Mouse (Mus musculus) neural tube, embryonic 12.5 days (tissue): ENCODE data around the gene Ubtd1. TPM values are rescaled to one million over a fixed set of nuclear protein-coding genes. Genes with fewer than 3 reads are reported as not detected.

Experiments used
- ATAC-seq: fragments of 200-750 bp; cut with Nextera tagmentation; 2 replicates; pipeline ENCODE4 v1.8.0; 2017; ENCODE audit warnings: low read depth, mild to moderate bottlenecking, moderate TSS enrichment, moderate library complexity; ENCODE audit not compliant: low FRiP score
- H3K27ac ChIP-seq: fragments of 300-500 bp; sonication (generic); 2 replicates; pipeline ENCODE4 v1.5.1; 2016
- H3K27me3 ChIP-seq: fragments of 300-500 bp; sonication (generic); replicated peaks from 2 replicates; pipeline ENCODE4 v1.6.1; 2016; ENCODE audit warnings: mild to moderate bottlenecking
- H3K36me3 ChIP-seq: fragments of 300-500 bp; sonication (generic); 2 replicates; pipeline ENCODE4 v1.6.1; 2016; ENCODE audit warnings: mild to moderate bottlenecking
- H3K4me1 ChIP-seq: fragments of 300-500 bp; sonication (generic); 2 replicates; pipeline ENCODE4 v1.6.1; 2016
- H3K4me2 ChIP-seq: fragments of 300-500 bp; sonication (generic); replicated peaks from 2 replicates; pipeline ENCODE4 v1.6.1; 2016; ENCODE audit warnings: mild to moderate bottlenecking
- H3K4me3 ChIP-seq: fragments of 300-500 bp; sonication (generic); 2 replicates; pipeline ENCODE4 v1.5.1; 2016
- H3K9ac ChIP-seq: fragments of 300-500 bp; sonication (generic); 2 replicates; pipeline ENCODE4 v1.6.1; 2016; ENCODE audit warnings: mild to moderate bottlenecking
- H3K9me3 ChIP-seq: fragments of 300-500 bp; sonication (generic); 2 replicates; pipeline ENCODE4 v1.6.1; 2016; ENCODE audit warnings: mild to moderate bottlenecking
- WGBS: fragments of 180-500 bp; shearing (Covaris S2); methylation state at CpG from one replicate; pipeline ENCODE4 v1.1.7; 2016; 5-methylcytosine and 5-hydroxymethylcytosine counted together
- polyA plus RNA-seq: library from polyadenylated mRNA; unstranded; fragments of >200 nt; fragmentation: Nextera tagmentation; extraction: Ambion mirVana; gene quantifications from 2 replicates; pipeline ENCODE4 v1.2.1, GENCODE M21; 2016

Gene Ubtd1
- polyA plus RNA-seq, 1 experiment from 2014 or later = 16.9 TPM

GRCm38 (mm10) chr19:41980819-41981594 lies 556 bp upstream of the Ubtd1 start, which contains the start of gene Mms19:
Mms19 (minus strand) TSS chr19:41981157.
- Histone ChIP-seq H3K4me3 (peak within 1 kb of the TSS; percentile 92), H3K27ac (no peak within 1 kb of the TSS; the same call in 1 of the 2 replicates), H3K4me1 (peaks cover 20% of the 10 kb centered on the region), H3K4me2 (peak within 1 kb of the TSS; percentile 100), H3K9me3 (no peaks in the 10 kb centered on the region), H3K9ac (peak within 1 kb of the TSS; percentile 77), H3K36me3 (no peaks in the 10 kb centered on the region), H3K27me3 (peaks cover 17% of the 10 kb centered on the region)
- peak; percentile 96 for ATAC-seq
- under 1% methylated on average over 66 of the region's 68 CpGs for WGBS

GRCm38 (mm10) chr19:41981931-41982790 lies 598 bp downstream of the Ubtd1 start:
- H3K27me3 ChIP-seq = peaks cover 17% of the 10 kb centered on the region
- H3K9me3 ChIP-seq = no peaks in the 10 kb centered on the region
- H3K9ac ChIP-seq = peak overlapping the region; percentile 66
- no peaks in the 10 kb centered on the region for H3K36me3 ChIP-seq
- H3K4me1 ChIP-seq = peaks cover 20% of the 10 kb centered on the region
- WGBS = under 1% methylated on average over 74 of the region's 74 CpGs
- 0 out of 2 replicates have a peak, but pooled peaks have one; percentile 1 for ATAC-seq
- H3K27ac ChIP-seq = no peak overlapping the region
- peak overlapping the region; percentile 92 for H3K4me3 ChIP-seq
- H3K4me2 ChIP-seq = peak overlapping the region; percentile 100

GRCm38 (mm10) chr19:41982791-41983150 lies 1.2 kb downstream of the Ubtd1 start:
- no peaks in the 10 kb centered on the region for H3K36me3 ChIP-seq
- no peaks in the 10 kb centered on the region for H3K9me3 ChIP-seq
- H3K4me1 ChIP-seq = peaks cover 16% of the 10 kb centered on the region
- ATAC-seq = no peak
- H3K9ac ChIP-seq = peak overlapping the region; percentile 66
- 3% methylated on average over 4 of the region's 4 CpGs for WGBS
- peak overlapping the region; percentile 100 for H3K4me2 ChIP-seq
- H3K27ac ChIP-seq = no peak overlapping the region
- peaks cover 17% of the 10 kb centered on the region for H3K27me3 ChIP-seq
- peak overlapping the region; percentile 92 for H3K4me3 ChIP-seq

GRCm38 (mm10) chr19:41985994-41986393 lies 4.4 kb downstream of the Ubtd1 start:
- no peak for ATAC-seq
- Histone ChIP-seq H3K9ac (no peak overlapping the region), H3K27ac (no peak overlapping the region), H3K4me2 (no peak overlapping the region), H3K4me3 (no peak overlapping the region), H3K27me3 (peaks cover 17% of the 10 kb centered on the region), H3K4me1 (peaks cover 9% of the 10 kb centered on the region; the same call in 1 of the 2 replicates), H3K36me3 (no peaks in the 10 kb centered on the region), H3K9me3 (no peaks in the 10 kb centered on the region)
- 90% methylated on average over 5 of the region's 5 CpGs for WGBS

GRCm38 (mm10) chr19:41987206-41987605 lies 5.6 kb downstream of the Ubtd1 start:
- H3K36me3 ChIP-seq = no peaks in the 10 kb centered on the region
- H3K4me1 ChIP-seq = peaks cover 4% of the 10 kb centered on the region; the same call in 1 of the 2 replicates
- no peak overlapping the region for H3K9ac ChIP-seq
- peaks cover 17% of the 10 kb centered on the region for H3K27me3 ChIP-seq
- H3K9me3 ChIP-seq = no peaks in the 10 kb centered on the region
- WGBS = 88% methylated on average over 4 of the region's 4 CpGs
- H3K4me3 ChIP-seq = no peak overlapping the region
- no peak overlapping the region for H3K4me2 ChIP-seq
- ATAC-seq = no peak
- no peak overlapping the region for H3K27ac ChIP-seq

- no peak overlapping the region for H3K4me3 ChIP-seq
- no peaks in the 10 kb centered on the region for H3K9me3 ChIP-seq
- no peak for ATAC-seq
- no peaks in the 10 kb centered on the region; the same call in 1 of the 2 replicates for H3K4me1 ChIP-seq
- H3K4me2 ChIP-seq = no peak overlapping the region
- H3K9ac ChIP-seq = no peak overlapping the region
- H3K27ac ChIP-seq = no peak overlapping the region
- no peaks in the 10 kb centered on the region for H3K27me3 ChIP-seq
- no peaks in the 10 kb centered on the region for H3K36me3 ChIP-seq
- 90% methylated on average over 6 of the region's 6 CpGs for WGBS
Observed at GRCm38 (mm10) chr19:41989810-41990209, 8.2 kb downstream of the Ubtd1 start.

- Histone ChIP-seq H3K36me3 (no peaks in the 10 kb centered on the region), H3K4me2 (no peak overlapping the region), H3K9me3 (no peaks in the 10 kb centered on the region), H3K27me3 (no peaks in the 10 kb centered on the region), H3K4me3 (no peak overlapping the region), H3K9ac (no peak overlapping the region), H3K27ac (no peak overlapping the region), H3K4me1 (no peaks in the 10 kb centered on the region; the same call in 1 of the 2 replicates)
- no peak for ATAC-seq
- 34% methylated on average over 6 of the region's 6 CpGs for WGBS
Observed at GRCm38 (mm10) chr19:41991926-41992477, 10.4 kb downstream of the Ubtd1 start.

GRCm38 (mm10) chr19:41992971-41993370 lies 11.4 kb downstream of the Ubtd1 start:
- no peaks in the 10 kb centered on the region; the same call in 1 of the 2 replicates for H3K4me1 ChIP-seq
- no peak overlapping the region for H3K4me2 ChIP-seq
- no peaks in the 10 kb centered on the region for H3K9me3 ChIP-seq
- 86% methylated on average over 2 of the region's 2 CpGs for WGBS
- no peaks in the 10 kb centered on the region for H3K36me3 ChIP-seq
- H3K9ac ChIP-seq = no peak overlapping the region
- no peak overlapping the region for H3K4me3 ChIP-seq
- H3K27ac ChIP-seq = no peak overlapping the region
- no peaks in the 10 kb centered on the region for H3K27me3 ChIP-seq
- no peak for ATAC-seq

- ATAC-seq = no peak
- H3K36me3 ChIP-seq = no peaks in the 10 kb centered on the region
- H3K27me3 ChIP-seq = no peaks in the 10 kb centered on the region
- WGBS = 88% methylated on average over 6 of the region's 6 CpGs
- H3K9ac ChIP-seq = no peak overlapping the region
- H3K4me2 ChIP-seq = no peak overlapping the region
- no peak overlapping the region for H3K4me3 ChIP-seq
- no peak overlapping the region for H3K27ac ChIP-seq
- H3K4me1 ChIP-seq = no peaks in the 10 kb centered on the region; the same call in 1 of the 2 replicates
- no peaks in the 10 kb centered on the region for H3K9me3 ChIP-seq
Observed at GRCm38 (mm10) chr19:41993484-41993883, 11.9 kb downstream of the Ubtd1 start.

- ATAC-seq = no peak
- WGBS = 91% methylated on average over 7 of the region's 7 CpGs
- H3K27me3 ChIP-seq = no peaks in the 10 kb centered on the region
Observed at GRCm38 (mm10) chr19:41994023-41994422, 12.5 kb downstream of the Ubtd1 start.

GRCm38 (mm10) chr19:41995483-41995882 lies 13.9 kb downstream of the Ubtd1 start:
- Histone ChIP-seq H3K36me3 (no peaks in the 10 kb centered on the region), H3K4me3 (no peak overlapping the region), H3K4me1 (no peaks in the 10 kb centered on the region; the same call in 1 of the 2 replicates), H3K27ac (no peak overlapping the region), H3K9me3 (no peaks in the 10 kb centered on the region), H3K4me2 (no peak overlapping the region), H3K9ac (no peak overlapping the region), H3K27me3 (no peaks in the 10 kb centered on the region)
- WGBS = 43% methylated on average over 1 of the region's 1 CpGs
- ATAC-seq = no peak

More at GRCm38 (mm10) chr19:41994023-41994422, 12.5 kb downstream of the Ubtd1 start:
- Histone ChIP-seq H3K4me3 (no peak overlapping the region), H3K9me3 (no peaks in the 10 kb centered on the region), H3K9ac (no peak overlapping the region), H3K4me2 (no peak overlapping the region), H3K27ac (no peak overlapping the region), H3K4me1 (no peaks in the 10 kb centered on the region; the same call in 1 of the 2 replicates), H3K36me3 (no peaks in the 10 kb centered on the region)

- no peak for ATAC-seq
- no peaks in the 10 kb centered on the region; the same call in 1 of the 2 replicates for H3K4me1 ChIP-seq
- H3K27me3 ChIP-seq = no peaks in the 10 kb centered on the region
- no peak overlapping the region for H3K27ac ChIP-seq
- no peak overlapping the region for H3K4me3 ChIP-seq
- 88% methylated on average over 10 of the region's 10 CpGs for WGBS
- H3K36me3 ChIP-seq = no peaks in the 10 kb centered on the region
- H3K9ac ChIP-seq = no peak overlapping the region
- H3K9me3 ChIP-seq = no peaks in the 10 kb centered on the region
- H3K4me2 ChIP-seq = no peak overlapping the region
Observed at GRCm38 (mm10) chr19:41997090-41997489, 15.5 kb downstream of the Ubtd1 start.
